Mouse (Mus musculus) thymus, adult 2 months (tissue): ENCODE data around the gene Erlec1. TPM values are rescaled to one million over a fixed set of nuclear protein-coding genes. Genes with fewer than 3 reads are reported as not detected.

ENCODE experiments used
- DNase-seq: peaks from one replicate; pipeline ENCODE4 v3.0.0; 2021
- H3K27ac ChIP-seq: fragments of 200-500 bp; 2 replicates; pipeline ENCODE4 v1.5.1; 2012; ENCODE audit warnings: low read length, control low read depth; ENCODE audit not compliant: control insufficient read depth, insufficient read depth
- H3K27me3 ChIP-seq: fragments of 200-500 bp; 2 replicates; pipeline ENCODE4 v1.6.1; 2012; ENCODE audit warnings: mild to moderate bottlenecking, low read length, moderate library complexity, mixed read lengths; ENCODE audit not compliant: control insufficient read depth, insufficient read depth
- H3K36me3 ChIP-seq: fragments of 200-500 bp; 2 replicates; pipeline ENCODE4 v1.6.1; 2012; ENCODE audit warnings: mild to moderate bottlenecking, low read length, moderate library complexity; ENCODE audit not compliant: control insufficient read depth, insufficient read depth
- H3K4me1 ChIP-seq: fragments of 200-500 bp; replicated peaks from 2 replicates; pipeline ENCODE4 v1.6.1; 2012; ENCODE audit warnings: low read length; ENCODE audit not compliant: control insufficient read depth, insufficient read depth
- H3K4me3 ChIP-seq: fragments of 200-500 bp; 2 replicates; pipeline ENCODE4 v1.5.1; 2012; ENCODE audit warnings: mild to moderate bottlenecking, low read length, control low read depth, moderate library complexity; ENCODE audit not compliant: control insufficient read depth, insufficient read depth
- CTCF ChIP-seq: fragments of 200-500 bp; IDR thresholded peaks from 2 replicates; pipeline ENCODE4 v1.5.1; 2012; ENCODE audit warnings: mild to moderate bottlenecking, control low read depth, low read length, moderate library complexity, borderline replicate concordance; ENCODE audit not compliant: control insufficient read depth, poor library complexity, insufficient read depth; ENCODE audit errors: extremely low read depth
- POLR2A ChIP-seq: fragments of 200-500 bp; IDR thresholded peaks from 2 replicates; pipeline ENCODE4 v1.6.1; 2012; ENCODE audit warnings: mild to moderate bottlenecking, low read length, control low read depth, moderate library complexity; ENCODE audit not compliant: control insufficient read depth, poor library complexity, insufficient read depth; ENCODE audit errors: extremely low read depth
- WGBS: fragments of 180-500 bp; shearing (Covaris S2); methylation state at CpG from one replicate; pipeline ENCODE4 v1.1.7; 2018; 5-methylcytosine and 5-hydroxymethylcytosine counted together
- polyA plus RNA-seq: library from polyadenylated mRNA; depleted of rRNA; stranded (reverse); fragments of >200 nt; gene quantifications from 2 replicates; pipeline ENCODE4 v1.2.3, GENCODE M21; 2012; rRNA removed

Gene Erlec1
- polyA plus RNA-seq, 1 experiment = 19.8 TPM

- TF ChIP-seq POLR2A (no peak), CTCF (no peak)
- Histone ChIP-seq H3K4me3 (no peak within 1 kb of the TSS), H3K36me3 (no peaks in the 10 kb centered on the region), H3K27ac (no peak within 1 kb of the TSS), H3K4me1 (no peaks in the 10 kb centered on the region), H3K27me3 (no peaks in the 10 kb centered on the region)
- peak; percentile 1 for DNase-seq
- 16% methylated on average over 41 of the region's 41 CpGs for WGBS
Measured at GRCm38 (mm10) chr11:30885171-30885871, 68.8 kb downstream of the Erlec1 start, which contains the start of the genes Gpr75 and Asb3. Gene Gpr75, plus strand, starts transcription at chr11:30885358. Gene Asb3, plus strand, starts transcription at chr11:30885416.

Other genes with a start within 250 kb of the Erlec1 start
- gene Psme4, start 182.6 kb downstream of the Erlec1 start, polyA plus RNA-seq = 11.8 and 12.8 TPM in 2 replicates
- gene Gpr75, start 69.0 kb downstream of the Erlec1 start, polyA plus RNA-seq = 0.09 and 0.10 TPM in 2 replicates
- gene Asb3, start 68.9 kb downstream of the Erlec1 start, polyA plus RNA-seq = 4.6 and 5.1 TPM in 2 replicates
- 2.3 and 3.2 TPM in 2 replicates for gene Chac2, start 32.0 kb upstream of the Erlec1 start, polyA plus RNA-seq
- not detected in 2 replicates for gene Gm17332, start 228.1 kb upstream of the Erlec1 start, polyA plus RNA-seq